Mouse (Mus musculus) myocyte (in vitro differentiated cells): ENCODE data around the gene Gm21983.

ENCODE experiments used
- MAX ChIP-seq: IDR thresholded peaks from one replicate; pipeline ENCODE4 v1.6.1; 2011; ENCODE audit warnings: low read depth, mild to moderate bottlenecking, control low read depth
- MYOD1 ChIP-seq, 3 experiments: IDR thresholded peaks; one replicate each; pipeline ENCODE4 v1.6.1; 2011; ENCODE audit warnings: control low read depth in 2 of 3, low read depth in 2 of 3, mild to moderate bottlenecking in 2 of 3, moderate library complexity in 1 of 3; ENCODE audit not compliant: insufficient read length in 2 of 3, control insufficient read depth in 1 of 3
- POLR2A ChIP-seq: IDR thresholded peaks from one replicate; pipeline ENCODE4 v1.6.1; 2011; ENCODE audit warnings: low read depth, mild to moderate bottlenecking, control low read depth, moderate library complexity; ENCODE audit not compliant: insufficient read length
- POLR2AphosphoS2 ChIP-seq: IDR thresholded peaks from one replicate; pipeline ENCODE4 v1.6.1; 2011; ENCODE audit warnings: low read depth, control low read depth; ENCODE audit not compliant: insufficient read length
- TCF12 ChIP-seq: IDR thresholded peaks from one replicate; pipeline ENCODE4 v1.6.1; 2011; ENCODE audit warnings: mild to moderate bottlenecking, control low read depth; ENCODE audit not compliant: poor library complexity, insufficient read depth, severe bottlenecking
- USF1 ChIP-seq: IDR thresholded peaks from one replicate; pipeline ENCODE4 v1.6.1; 2011; ENCODE audit warnings: low read depth, mild to moderate bottlenecking, control low read depth, moderate library complexity

DNA sequence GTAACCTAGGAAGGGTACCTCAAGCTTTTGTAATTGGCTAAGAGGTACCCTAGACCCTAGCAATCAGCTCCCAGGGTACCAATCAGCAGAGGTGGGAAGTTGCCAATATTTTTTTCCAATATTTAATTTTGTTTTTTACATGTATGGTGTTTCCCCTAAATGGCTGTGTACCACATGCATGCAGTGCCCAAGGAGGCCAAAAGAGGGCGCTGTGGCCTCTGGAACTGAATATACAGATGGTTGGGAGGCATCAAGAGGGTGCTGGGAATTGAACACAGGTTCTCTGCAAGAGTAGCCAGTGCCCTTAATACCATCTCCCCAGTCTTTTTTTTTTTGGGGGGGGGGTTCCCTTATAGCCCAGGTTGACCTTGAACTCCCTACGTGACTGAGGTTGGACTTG, 49.5 kb downstream of the Gm21983 start:
- TF ChIP-seq POLR2AphosphoS2 (no peak), MYOD1 (IDR thresholded peaks at IDR 0.05; ENCODE audit: control insufficient read depth in 1 of 3, insufficient read length in 2 of 3, low read depth in 2 of 3) (no peak), MAX (no peak), POLR2A (no peak), TCF12 (no peak), USF1 (no peak)
